Mouse (Mus musculus) embryonic facial prominence, embryonic 15.5 days (tissue): ENCODE measurements at regions not wholly inside any gene's neighbourhood (a gene's known extent, or its start where the extent isn't known, plus 50 kb on each side); places are given as distances from the start of the nearest gene placed in this dataset.

Experiments used
- ATAC-seq: fragments of 200-750 bp; cut with Nextera tagmentation; 2 replicates; pipeline ENCODE4 v1.8.0; 2017; ENCODE audit warnings: low read depth, moderate TSS enrichment; ENCODE audit not compliant: insufficient number of reproducible peaks, low FRiP score, low TSS enrichment
- H3K27ac ChIP-seq: fragments of 300-500 bp; sonication (generic); replicated peaks from 2 replicates; pipeline ENCODE4 v1.5.1; 2015; ENCODE audit warnings: mild to moderate bottlenecking, inconsistent platforms
- H3K27me3 ChIP-seq: fragments of 300-500 bp; sonication (generic); 2 replicates; pipeline ENCODE4 v1.6.1; 2015; ENCODE audit warnings: inconsistent platforms
- H3K36me3 ChIP-seq: fragments of 300-500 bp; sonication (generic); 2 replicates; pipeline ENCODE4 v1.6.1; 2015; ENCODE audit warnings: mild to moderate bottlenecking, inconsistent platforms
- H3K4me1 ChIP-seq: fragments of 300-500 bp; sonication (generic); 2 replicates; pipeline ENCODE4 v1.6.1; 2015; ENCODE audit warnings: inconsistent platforms
- H3K4me2 ChIP-seq: fragments of 300-500 bp; sonication (generic); replicated peaks from 2 replicates; pipeline ENCODE4 v1.6.1; 2015; ENCODE audit warnings: mild to moderate bottlenecking, inconsistent platforms
- H3K4me3 ChIP-seq: fragments of 300-500 bp; sonication (generic); replicated peaks from 2 replicates; pipeline ENCODE4 v1.5.1; 2015; ENCODE audit warnings: mild to moderate bottlenecking, inconsistent platforms
- H3K9ac ChIP-seq: fragments of 300-500 bp; sonication (generic); 2 replicates; pipeline ENCODE4 v1.6.1; 2015; ENCODE audit warnings: inconsistent platforms
- H3K9me3 ChIP-seq: fragments of 300-500 bp; sonication (generic); replicated peaks from 2 replicates; pipeline ENCODE4 v1.6.1; 2016; ENCODE audit warnings: inconsistent platforms
- WGBS: fragments of 180-500 bp; shearing (Covaris S2); methylation state at CpG from one replicate; pipeline ENCODE4 v1.1.7; 2015; 5-methylcytosine and 5-hydroxymethylcytosine counted together

DNA sequence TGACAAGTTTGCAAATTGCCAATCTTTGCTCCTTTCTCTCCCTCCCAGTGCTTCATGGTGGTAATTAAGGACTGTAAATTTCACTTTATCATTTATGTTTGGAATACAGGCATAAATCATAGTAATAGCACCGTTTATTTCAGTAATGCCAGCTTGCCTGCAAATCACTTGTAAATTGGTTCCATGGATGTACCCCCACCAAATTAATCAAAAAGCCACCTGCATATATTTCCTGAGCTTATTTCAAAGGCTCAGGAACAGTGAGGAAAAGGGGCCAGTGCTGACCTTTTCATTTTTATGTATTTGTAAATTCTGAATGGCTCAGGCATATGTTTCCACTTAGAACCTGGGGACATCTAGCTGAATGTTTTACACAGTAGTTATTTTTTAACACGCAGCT lies 115.0 kb downstream of the D3Ertd751e start:
- Histone ChIP-seq H3K27me3 (no peaks in the 10 kb centered on the region), H3K9me3 (no peaks in the 10 kb centered on the region), H3K27ac (no peak overlapping the region), H3K4me3 (no peak overlapping the region), H3K9ac (no peak overlapping the region), H3K4me2 (no peak overlapping the region), H3K4me1 (no peaks in the 10 kb centered on the region), H3K36me3 (no peaks in the 10 kb centered on the region)
- ATAC-seq, result no peak
- WGBS, result 65% methylated on average over 2 of the region's 2 CpGs

DNA sequence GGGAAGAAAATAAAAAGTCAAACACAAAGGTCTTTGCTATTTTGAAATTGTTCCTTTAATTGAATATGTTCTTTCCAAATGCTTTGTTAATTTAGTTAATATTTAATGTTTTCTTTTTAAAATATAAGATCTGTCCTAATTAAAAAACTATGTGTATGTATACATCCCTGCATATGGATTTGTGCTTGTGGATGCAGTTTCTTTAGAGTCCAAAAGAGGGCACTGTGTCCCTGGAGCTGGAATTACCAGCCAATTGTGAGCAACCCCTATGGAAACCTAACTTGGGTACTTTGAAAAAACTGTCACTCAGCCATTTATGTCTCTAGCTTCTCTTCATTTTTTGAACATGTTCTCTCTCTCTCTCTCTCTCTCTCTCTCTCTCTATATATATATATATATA lies 120.3 kb downstream of the D3Ertd751e start:
- Histone ChIP-seq H3K4me3 (no peak overlapping the region), H3K27me3 (no peaks in the 10 kb centered on the region), H3K4me1 (no peaks in the 10 kb centered on the region), H3K36me3 (no peaks in the 10 kb centered on the region), H3K9ac (no peak overlapping the region), H3K4me2 (no peak overlapping the region), H3K27ac (no peak overlapping the region), H3K9me3 (no peaks in the 10 kb centered on the region)
- ATAC-seq, result no peak

GRCm38 (mm10) chr3:41908952-41909351 lies 166.5 kb downstream of the D3Ertd751e start:
- Histone ChIP-seq H3K4me3 (no peak overlapping the region), H3K27ac (no peak overlapping the region), H3K4me1 (no peaks in the 10 kb centered on the region), H3K4me2 (no peak overlapping the region), H3K9me3 (no peaks in the 10 kb centered on the region), H3K9ac (no peak overlapping the region), H3K36me3 (no peaks in the 10 kb centered on the region), H3K27me3 (no peaks in the 10 kb centered on the region)
- WGBS, result 84% methylated on average over 6 of the region's 6 CpGs
- ATAC-seq, result no peak

- Histone ChIP-seq H3K4me1 (no peaks in the 10 kb centered on the region), H3K4me3 (no peak overlapping the region), H3K9ac (no peak overlapping the region), H3K27ac (no peak overlapping the region), H3K36me3 (no peaks in the 10 kb centered on the region), H3K27me3 (no peaks in the 10 kb centered on the region), H3K9me3 (no peaks in the 10 kb centered on the region), H3K4me2 (no peak overlapping the region)
- ATAC-seq, result no peak
- WGBS, result 65% methylated on average over 2 of the region's 2 CpGs
These were observed 170.8 kb downstream of the D3Ertd751e start for GRCm38 (mm10) chr3:41913190-41913589.

GRCm38 (mm10) chr3:41939843-41940242 lies 197.4 kb downstream of the D3Ertd751e start:
- no peak overlapping the region for H3K9ac ChIP-seq
- H3K4me3 ChIP-seq, result no peak overlapping the region
- H3K4me1 ChIP-seq, result no peaks in the 10 kb centered on the region
- no peak overlapping the region for H3K4me2 ChIP-seq
- H3K27ac ChIP-seq, result no peak overlapping the region
- ATAC-seq, result no peak
- H3K9me3 ChIP-seq, result no peaks in the 10 kb centered on the region
- H3K36me3 ChIP-seq, result no peaks in the 10 kb centered on the region
- no peaks in the 10 kb centered on the region for H3K27me3 ChIP-seq
- 38% methylated on average over 4 of the region's 4 CpGs for WGBS

DNA sequence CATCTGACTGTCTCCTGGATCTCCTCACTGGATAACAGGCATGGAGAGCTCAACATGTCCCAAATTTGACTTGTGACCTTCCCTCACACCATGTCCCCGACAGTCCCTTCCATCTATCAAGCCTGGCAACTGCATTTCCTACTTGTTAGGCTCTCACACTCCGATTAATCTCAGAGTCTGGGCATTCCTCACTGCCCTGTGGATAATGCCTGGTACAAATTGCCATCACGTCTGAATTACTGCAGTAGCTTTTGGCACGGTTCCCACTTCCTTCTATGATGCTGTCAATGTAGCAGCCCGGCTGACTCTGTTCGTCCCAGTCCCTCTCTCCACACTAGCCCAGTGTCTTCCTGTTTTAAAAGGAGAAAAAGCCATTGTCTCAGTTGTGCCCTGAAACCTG lies 200.6 kb downstream of the D3Ertd751e start:
- Histone ChIP-seq H3K4me2 (no peak overlapping the region), H3K9ac (no peak overlapping the region), H3K36me3 (no peaks in the 10 kb centered on the region), H3K4me3 (no peak overlapping the region), H3K9me3 (no peaks in the 10 kb centered on the region), H3K27ac (no peak overlapping the region), H3K4me1 (no peaks in the 10 kb centered on the region), H3K27me3 (no peaks in the 10 kb centered on the region)
- WGBS, result 34% methylated on average over 6 of the region's 6 CpGs
- no peak for ATAC-seq

DNA sequence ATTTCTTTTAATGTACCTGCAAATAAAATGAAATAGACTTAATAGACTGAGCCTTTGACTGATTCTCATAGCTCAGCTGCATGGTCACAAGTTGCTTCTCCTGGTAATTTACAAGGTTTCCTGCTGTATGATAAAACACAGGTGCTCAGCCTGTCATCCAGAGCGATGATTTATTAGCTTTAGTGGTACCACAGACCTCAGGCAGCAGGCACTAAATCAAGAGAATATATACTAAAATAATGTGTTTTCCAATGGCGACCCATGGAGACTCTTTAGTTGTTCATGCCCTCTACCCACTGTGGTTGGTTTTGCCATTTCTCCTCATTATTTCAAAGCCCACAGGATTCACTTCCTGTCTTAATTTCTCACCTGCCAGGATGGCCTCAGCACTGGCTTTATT lies 207.0 kb downstream of the D3Ertd751e start:
- WGBS, result 80% methylated on average over 2 of the region's 2 CpGs
- no peak for ATAC-seq
- H3K27me3 ChIP-seq, result no peaks in the 10 kb centered on the region
- H3K36me3 ChIP-seq, result no peaks in the 10 kb centered on the region
- H3K9ac ChIP-seq, result no peak overlapping the region
- no peak overlapping the region for H3K4me3 ChIP-seq
- H3K4me2 ChIP-seq, result no peak overlapping the region
- H3K27ac ChIP-seq, result no peak overlapping the region
- H3K4me1 ChIP-seq, result no peaks in the 10 kb centered on the region
- H3K9me3 ChIP-seq, result no peaks in the 10 kb centered on the region

- H3K9me3 ChIP-seq, result no peaks in the 10 kb centered on the region
- no peak overlapping the region for H3K27ac ChIP-seq
- H3K4me2 ChIP-seq, result no peak overlapping the region
- no peaks in the 10 kb centered on the region for H3K27me3 ChIP-seq
- WGBS, result 29% methylated on average over 3 of the region's 3 CpGs
- no peak overlapping the region for H3K4me3 ChIP-seq
- H3K4me1 ChIP-seq, result no peaks in the 10 kb centered on the region
- no peak overlapping the region for H3K9ac ChIP-seq
- no peak for ATAC-seq
- H3K36me3 ChIP-seq, result no peaks in the 10 kb centered on the region
These were observed 215.0 kb downstream of the D3Ertd751e start for GRCm38 (mm10) chr3:41957385-41957784.

- Histone ChIP-seq H3K27me3 (no peaks in the 10 kb centered on the region), H3K4me1 (no peaks in the 10 kb centered on the region), H3K4me2 (no peak overlapping the region), H3K9me3 (no peaks in the 10 kb centered on the region), H3K4me3 (no peak overlapping the region), H3K27ac (no peak overlapping the region), H3K9ac (no peak overlapping the region), H3K36me3 (no peaks in the 10 kb centered on the region)
- WGBS, result 71% methylated on average over 2 of the region's 2 CpGs
- no peak for ATAC-seq
These were observed 217.8 kb downstream of the D3Ertd751e start for GRCm38 (mm10) chr3:41960209-41960608.

- Histone ChIP-seq H3K27me3 (no peaks in the 10 kb centered on the region), H3K4me2 (no peak overlapping the region), H3K4me1 (no peaks in the 10 kb centered on the region), H3K9me3 (no peaks in the 10 kb centered on the region), H3K4me3 (no peak overlapping the region), H3K27ac (no peak overlapping the region), H3K36me3 (no peaks in the 10 kb centered on the region), H3K9ac (no peak overlapping the region)
- WGBS, result 38% methylated on average over 7 of the region's 7 CpGs
- 0 out of 2 replicates have a peak, but pooled peaks have one; percentile 47 for ATAC-seq
These were observed 220.5 kb downstream of the D3Ertd751e start for GRCm38 (mm10) chr3:41962923-41963322.

DNA sequence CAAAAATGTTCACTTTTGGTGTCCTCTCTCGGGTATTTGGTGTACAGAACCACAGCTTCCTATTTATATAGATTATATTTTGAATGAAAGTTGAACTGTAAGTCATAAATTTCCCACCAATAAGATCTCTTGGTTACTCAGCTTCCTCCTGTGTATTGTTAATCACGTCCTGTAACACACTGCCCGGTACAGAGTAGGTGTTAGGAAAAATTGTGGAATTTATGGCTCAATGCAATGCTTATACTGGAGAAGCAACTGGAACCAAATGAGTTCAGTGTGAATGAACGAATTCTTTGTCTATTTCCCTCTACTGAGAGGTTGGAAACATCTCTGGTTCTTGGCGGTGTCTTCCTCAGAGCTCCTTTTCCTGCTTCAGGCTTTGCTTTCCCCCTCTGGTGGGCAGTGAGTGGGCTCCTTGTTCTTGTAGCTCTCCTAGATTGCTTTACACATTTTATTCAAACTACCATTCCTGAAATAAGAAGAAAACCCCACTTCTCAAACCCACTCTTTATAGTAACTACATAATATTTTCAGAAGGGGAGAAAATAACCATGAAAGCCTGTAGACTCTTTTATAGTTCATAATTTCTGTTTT lies 264.4 kb downstream of the D3Ertd751e start:
- no peak for ATAC-seq
- no peaks in the 10 kb centered on the region for H3K36me3 ChIP-seq
- no peaks in the 10 kb centered on the region for H3K4me1 ChIP-seq
- WGBS, result 64% methylated on average over 5 of the region's 5 CpGs
- H3K9me3 ChIP-seq, result no peaks in the 10 kb centered on the region
- H3K27ac ChIP-seq, result no peak overlapping the region
- no peak overlapping the region for H3K9ac ChIP-seq
- H3K27me3 ChIP-seq, result no peaks in the 10 kb centered on the region
- H3K4me3 ChIP-seq, result no peak overlapping the region
- no peak overlapping the region for H3K4me2 ChIP-seq

DNA sequence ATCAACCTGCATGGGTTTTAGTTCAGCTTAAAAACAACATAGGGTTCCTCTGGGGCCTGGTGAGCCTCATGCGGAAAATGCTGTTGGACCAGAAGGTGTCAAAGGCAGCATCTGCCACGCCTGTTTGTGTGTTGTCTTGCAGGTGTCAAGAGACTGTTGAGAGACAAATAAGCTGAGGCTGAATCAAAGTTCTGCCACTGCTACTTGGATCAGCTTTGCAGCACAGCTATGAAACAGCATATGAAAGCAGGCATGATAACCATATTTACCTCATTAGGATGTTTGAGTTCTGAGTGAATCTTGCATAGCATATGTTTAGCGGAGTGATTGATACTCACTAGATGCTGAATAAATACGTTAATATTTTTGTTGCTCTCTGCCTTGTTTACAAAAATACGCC lies 280.8 kb downstream of the D3Ertd751e start:
- H3K4me1 ChIP-seq, result no peaks in the 10 kb centered on the region
- no peaks in the 10 kb centered on the region for H3K27me3 ChIP-seq
- no peak overlapping the region for H3K4me3 ChIP-seq
- WGBS, result 76% methylated on average over 5 of the region's 5 CpGs
- H3K4me2 ChIP-seq, result no peak overlapping the region
- no peak overlapping the region for H3K9ac ChIP-seq
- H3K36me3 ChIP-seq, result no peaks in the 10 kb centered on the region
- no peak for ATAC-seq
- no peaks in the 10 kb centered on the region for H3K9me3 ChIP-seq
- no peak overlapping the region for H3K27ac ChIP-seq
